Mouse (Mus musculus) small intestine, adult 2 months (tissue): ENCODE data around the gene Atp2b2.

Experiments used
- CTCF ChIP-seq: fragments of 200-500 bp; IDR thresholded peaks from 2 replicates; pipeline ENCODE4 v1.5.1; 2012; ENCODE audit warnings: low read depth, mild to moderate bottlenecking, control low read depth, inconsistent platforms, low read length, moderate library complexity, mixed read lengths; ENCODE audit not compliant: insufficient replicate concordance, insufficient read length; ENCODE audit errors: extremely low read depth
- POLR2A ChIP-seq: fragments of 200-500 bp; IDR thresholded peaks from 2 replicates; pipeline ENCODE4 v1.6.1; 2012; ENCODE audit warnings: low read depth, mild to moderate bottlenecking, control low read depth, inconsistent platforms, low read length, moderate library complexity

GRCm38 (mm10) chr6:114042332-114042731 is at the start of gene Atp2b2:
- TF ChIP-seq CTCF (no peak), POLR2A (no peak)
